Mouse (Mus musculus) hindbrain, embryonic 10.5 days (tissue): ENCODE data around the gene Kdm5a. TPM values are rescaled to one million over a fixed set of nuclear protein-coding genes. Genes with fewer than 3 reads are reported as not detected.

Source experiments
- polyA plus RNA-seq: library from polyadenylated mRNA; unstranded; fragments of >200 nt; fragmentation: Nextera tagmentation; extraction: Ambion mirVana; gene quantifications from 2 replicates; pipeline ENCODE4 v1.2.1, GENCODE M21; 2016

Gene Kdm5a
- polyA plus RNA-seq, 1 experiment from 2014 or later = 46.1 TPM

Other genes starting within 250 kb of the Kdm5a start
- not detected in 2 replicates for gene D330020A13Rik, start 69.8 kb upstream of the Kdm5a start, polyA plus RNA-seq
- 0.18 and 0.26 TPM in 2 replicates for gene B4galnt3, start 69.6 kb upstream of the Kdm5a start, polyA plus RNA-seq
- 21.0 and 27.4 TPM in 2 replicates for gene Ccdc77, start 250 bp downstream of the Kdm5a start, polyA plus RNA-seq
- 5.4 and 6.2 TPM in 2 replicates for gene Il17ra, start 99.1 kb downstream of the Kdm5a start, polyA plus RNA-seq
- 0.52 and 1.1 TPM in 2 replicates for gene Tmem121b, start 129.7 kb downstream of the Kdm5a start, polyA plus RNA-seq
- 21.3 and 22.2 TPM in 2 replicates for gene Hdhd5, start 167.2 kb downstream of the Kdm5a start, polyA plus RNA-seq